Mouse (Mus musculus) G1E (cell line): Measurements from ENCODE around the gene Exoc6.

ENCODE experiments used
- CTCF ChIP-seq: IDR thresholded peaks from 2 replicates; pipeline ENCODE4 v1.5.1; 2012; ENCODE audit warnings: low read depth, low read length, inconsistent platforms, mixed read lengths
- GATA2 ChIP-seq: IDR thresholded peaks from 2 replicates; pipeline ENCODE4 v1.6.1; 2012; ENCODE audit warnings: low read depth, low read length, inconsistent platforms, borderline replicate concordance

DNA sequence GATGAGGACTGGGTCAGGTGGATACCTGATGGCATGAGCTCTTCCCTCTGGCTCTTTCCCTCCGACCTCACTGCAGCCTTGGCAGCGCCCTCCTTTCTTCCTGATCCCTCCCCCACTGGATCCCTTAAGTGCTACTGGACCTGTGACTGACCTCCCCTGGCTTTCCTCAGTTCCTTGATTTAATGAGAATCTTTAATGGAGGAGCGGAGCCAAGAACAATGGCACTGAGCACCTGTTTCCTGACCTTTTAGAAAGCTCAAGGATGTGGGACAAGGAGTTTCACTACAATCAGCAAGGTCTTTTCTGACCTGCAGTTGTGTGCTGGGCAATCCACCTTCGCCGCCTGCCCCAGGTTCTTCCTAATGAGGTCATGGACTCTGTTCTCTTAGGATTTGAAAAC lies 43.6 kb upstream of the Exoc6 start:
- TF ChIP-seq CTCF = no peak
- TF ChIP-seq GATA2 = no peak
